Mouse (Mus musculus): ENCODE data around the gene Togaram2. TPM values are rescaled to one million over a fixed set of nuclear protein-coding genes. Genes with fewer than 3 reads are reported as not detected.

Gene Togaram2
- polyA plus RNA-seq, 1 experiment from 2014 or later, result 0.50 TPM

Other genes starting within 250 kb of the Togaram2 start
- 2.3 and 2.7 TPM in 2 replicates for gene Gm4707, start 213.3 kb upstream of the Togaram2 start, polyA plus RNA-seq (2015; fragmentation: Nextera tagmentation; extraction: Ambion mirVana)
- gene Smchd1, start 197.9 kb upstream of the Togaram2 start, polyA plus RNA-seq (2015; fragmentation: Nextera tagmentation; extraction: Ambion mirVana), result 50.8 and 53.3 TPM in 2 replicates
- gene Ndc80, start 146.4 kb upstream of the Togaram2 start, polyA plus RNA-seq (2015; fragmentation: Nextera tagmentation; extraction: Ambion mirVana), result 36.7 and 38.8 TPM in 2 replicates
- gene Spdya, start 121.2 kb upstream of the Togaram2 start, polyA plus RNA-seq (2015; fragmentation: Nextera tagmentation; extraction: Ambion mirVana), result 0.88 and 1.1 TPM in 2 replicates
- gene Wdr43, start 57.4 kb upstream of the Togaram2 start, polyA plus RNA-seq (2015; fragmentation: Nextera tagmentation; extraction: Ambion mirVana), result 68.8 and 70.1 TPM in 2 replicates
- gene Pcare, start 79.6 kb downstream of the Togaram2 start, polyA plus RNA-seq (2015; fragmentation: Nextera tagmentation; extraction: Ambion mirVana), result not detected in 2 replicates
- gene Clip4, start 95.2 kb downstream of the Togaram2 start, polyA plus RNA-seq (2015; fragmentation: Nextera tagmentation; extraction: Ambion mirVana), result 15.1 and 15.3 TPM in 2 replicates

Data from limb, embryonic 15.5 days (tissue).